Mouse (Mus musculus): ENCODE data around the gene Sun5. TPM values are rescaled to one million over a fixed set of nuclear protein-coding genes. Genes with fewer than 3 reads are reported as not detected.

The Sun5 gene
- polyA plus RNA-seq, 1 experiment from 2014 or later: not detected

DNA sequence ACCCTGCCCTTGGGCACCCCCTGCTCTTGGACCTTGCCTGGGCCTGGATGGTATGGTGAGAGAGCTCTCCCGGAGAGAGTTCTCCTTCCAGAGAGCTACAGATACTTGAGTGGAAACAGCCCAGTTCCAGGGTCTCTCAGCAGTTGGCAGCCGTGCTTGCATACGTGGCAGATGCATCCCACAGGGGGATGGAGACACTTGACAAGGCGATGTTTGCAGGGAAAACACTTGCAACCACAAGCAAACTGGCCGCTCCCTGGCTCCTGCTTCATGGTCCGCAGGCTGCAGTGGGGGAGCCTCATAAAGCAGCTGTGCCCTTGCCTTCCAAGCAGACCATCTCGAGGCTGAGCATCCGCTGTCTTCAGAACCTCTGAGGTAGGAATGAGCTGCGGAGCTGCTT, 3.9 kb upstream of the Sun5 start, which contains the start of gene Bpifb2:
Gene Bpifb2 (plus strand): TSS at position 301 of the 400 bp plus-strand sequence.
- ATAC-seq (replicated peaks; ENCODE audit: low FRiP score, low read depth) (no peak), DNase-seq (ENCODE audit: low spot score) (no peak)
- Histone ChIP-seq H3K4me2 (ENCODE audit: low read length) (no peak within 1 kb of the TSS), H3K27me3 (ENCODE audit: insufficient read depth, low read length) (no peaks in the 10 kb centered on the region), H3K36me3 (ENCODE audit: insufficient read depth, low read length) (no peaks in the 10 kb centered on the region), H3K9ac (ENCODE audit: low read depth, low read length) (no peak within 1 kb of the TSS), H3K9me3 (replicated peaks; ENCODE audit: low read length) (no peaks in the 10 kb centered on the region), H3K4me3 (replicated peaks; ENCODE audit: low read depth, low read length) (no peak within 1 kb of the TSS), H3K27ac (no peak within 1 kb of the TSS), H3K4me1 (replicated peaks; ENCODE audit: insufficient read depth, low read length) (no peaks in the 10 kb centered on the region)
- WGBS: 66% methylated on average over 9 of the region's 9 CpGs
- no peak for TF ChIP-seq CTCF (IDR thresholded peaks at IDR 0.05; ENCODE audit: low read depth)

DNA sequence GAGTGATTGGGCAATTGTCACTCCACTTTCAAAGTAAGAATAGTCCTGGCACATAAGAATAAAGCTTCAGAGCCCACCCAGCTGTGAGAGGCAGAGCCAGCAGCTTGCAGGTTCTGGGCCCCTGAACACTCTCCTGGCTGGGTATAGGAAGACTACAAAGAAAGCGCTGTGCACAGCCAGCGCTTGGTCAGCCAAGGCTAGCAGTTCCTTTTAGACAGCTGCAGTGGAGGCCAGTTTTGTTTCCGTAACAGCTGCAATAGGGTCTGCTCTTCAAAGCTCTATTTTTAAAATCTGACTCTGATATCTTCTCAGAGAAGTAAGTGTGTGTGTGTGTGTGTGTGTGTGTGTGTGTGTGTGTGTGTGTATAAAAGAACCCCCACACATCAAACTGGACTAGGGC, 8.9 kb downstream of the Sun5 start:
- DNase-seq (ENCODE audit: low spot score) (no peak), ATAC-seq (replicated peaks; ENCODE audit: low FRiP score, low read depth) (no peak)
- H3K4me3 ChIP-seq (replicated peaks; ENCODE audit: low read depth, low read length): no peak overlapping the region
- H3K36me3 ChIP-seq (ENCODE audit: insufficient read depth, low read length): no peaks in the 10 kb centered on the region
- TF ChIP-seq CTCF (IDR thresholded peaks at IDR 0.05; ENCODE audit: low read depth): no peak
- H3K27ac ChIP-seq: no peak overlapping the region
- no peak overlapping the region for H3K9ac ChIP-seq (ENCODE audit: low read depth, low read length)
- H3K27me3 ChIP-seq (ENCODE audit: insufficient read depth, low read length): no peaks in the 10 kb centered on the region
- H3K4me1 ChIP-seq (replicated peaks; ENCODE audit: insufficient read depth, low read length): no peaks in the 10 kb centered on the region
- WGBS: 85% methylated on average over 3 of the region's 3 CpGs
- no peak overlapping the region for H3K4me2 ChIP-seq (ENCODE audit: low read length)
- H3K9me3 ChIP-seq (replicated peaks; ENCODE audit: low read length): no peaks in the 10 kb centered on the region

DNA sequence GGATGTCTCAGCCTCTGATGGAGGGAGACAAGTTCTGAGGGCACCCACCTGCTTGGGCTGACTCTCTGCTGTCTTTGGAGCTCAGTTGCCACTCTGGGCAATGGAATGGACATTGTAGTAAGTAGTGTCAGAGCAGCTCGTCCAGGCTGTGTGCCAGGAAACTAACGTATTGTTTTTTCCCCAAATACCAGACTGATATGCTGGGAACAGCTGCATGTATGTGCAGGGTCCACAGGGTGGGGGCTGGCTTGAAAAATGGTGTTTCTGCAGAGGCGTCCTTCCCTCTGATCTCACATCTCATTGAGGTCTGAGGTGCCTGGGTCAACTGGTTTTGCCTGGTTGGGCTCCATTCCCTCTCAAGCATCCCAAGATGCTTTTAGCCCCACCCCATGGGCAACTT, 10.2 kb downstream of the Sun5 start:
- ATAC-seq (replicated peaks; ENCODE audit: low FRiP score, low read depth) (no peak), DNase-seq (ENCODE audit: low spot score) (no peak)
- Histone ChIP-seq H3K36me3 (ENCODE audit: insufficient read depth, low read length) (no peaks in the 10 kb centered on the region), H3K4me3 (replicated peaks; ENCODE audit: low read depth, low read length) (no peak overlapping the region), H3K9ac (ENCODE audit: low read depth, low read length) (no peak overlapping the region), H3K9me3 (replicated peaks; ENCODE audit: low read length) (no peaks in the 10 kb centered on the region), H3K27ac (no peak overlapping the region), H3K4me2 (ENCODE audit: low read length) (no peak overlapping the region), H3K4me1 (replicated peaks; ENCODE audit: insufficient read depth, low read length) (no peaks in the 10 kb centered on the region), H3K27me3 (ENCODE audit: insufficient read depth, low read length) (no peaks in the 10 kb centered on the region)
- TF ChIP-seq CTCF (IDR thresholded peaks at IDR 0.05; ENCODE audit: low read depth): no peak
- WGBS: 48% methylated on average over 3 of the region's 3 CpGs

DNA sequence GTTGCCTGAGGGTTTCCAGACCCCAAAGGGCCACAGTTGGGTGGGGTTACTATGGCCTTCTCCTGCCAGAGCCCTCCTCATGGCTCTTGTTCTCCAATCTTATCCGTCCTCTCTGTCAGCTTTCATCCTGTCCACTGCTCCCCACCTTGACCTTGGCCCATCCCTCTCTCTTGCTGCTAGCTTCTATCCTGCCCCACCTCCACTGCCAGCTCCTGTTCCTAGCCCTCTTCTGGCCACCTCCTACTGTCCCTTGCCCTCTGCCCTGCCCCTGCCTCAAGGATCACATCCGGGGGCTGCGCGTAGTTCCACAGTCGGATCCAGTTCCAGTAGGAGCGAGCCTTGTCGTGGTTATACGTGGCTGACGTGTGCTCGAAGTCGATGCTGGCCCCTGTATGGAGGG, 10.6 kb downstream of the Sun5 start:
- Histone ChIP-seq H3K27ac (no peak overlapping the region), H3K4me2 (ENCODE audit: low read length) (no peak overlapping the region), H3K4me1 (replicated peaks; ENCODE audit: insufficient read depth, low read length) (no peaks in the 10 kb centered on the region), H3K4me3 (replicated peaks; ENCODE audit: low read depth, low read length) (no peak overlapping the region), H3K27me3 (ENCODE audit: insufficient read depth, low read length) (no peaks in the 10 kb centered on the region), H3K9ac (ENCODE audit: low read depth, low read length) (no peak overlapping the region), H3K36me3 (ENCODE audit: insufficient read depth, low read length) (no peaks in the 10 kb centered on the region), H3K9me3 (replicated peaks; ENCODE audit: low read length) (no peaks in the 10 kb centered on the region)
- WGBS: 63% methylated on average over 11 of the region's 11 CpGs
- DNase-seq (ENCODE audit: low spot score) (no peak), ATAC-seq (replicated peaks; ENCODE audit: low FRiP score, low read depth) (no peak)
- TF ChIP-seq CTCF (IDR thresholded peaks at IDR 0.05; ENCODE audit: low read depth): no peak

DNA sequence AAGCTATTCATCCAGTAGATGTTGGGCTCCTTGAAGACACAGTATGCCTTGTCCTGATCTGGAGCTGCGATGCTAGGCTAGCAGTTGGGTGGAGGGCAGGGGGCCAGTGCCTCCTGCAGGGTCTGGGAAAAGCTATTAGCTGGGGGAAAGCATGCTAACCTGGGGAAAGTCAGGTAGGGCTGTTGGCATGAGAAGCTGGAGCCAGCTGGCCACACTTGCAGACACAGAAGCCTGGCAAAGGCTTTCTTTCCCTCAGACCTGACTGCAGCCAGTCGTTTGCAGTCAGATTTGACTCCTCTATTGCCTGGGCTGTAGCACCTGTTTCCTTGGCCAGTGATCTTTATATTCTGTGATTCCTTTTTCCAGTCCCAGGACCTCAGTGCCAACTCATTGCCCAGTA, 11.3 kb downstream of the Sun5 start:
- ATAC-seq (replicated peaks; ENCODE audit: low FRiP score, low read depth): no peak
- no peak for DNase-seq (ENCODE audit: low spot score)
- no peak for TF ChIP-seq CTCF (IDR thresholded peaks at IDR 0.05; ENCODE audit: low read depth)
- no peaks in the 10 kb centered on the region for H3K4me1 ChIP-seq (replicated peaks; ENCODE audit: insufficient read depth, low read length)
- no peak overlapping the region for H3K4me3 ChIP-seq (replicated peaks; ENCODE audit: low read depth, low read length)
- H3K36me3 ChIP-seq (ENCODE audit: insufficient read depth, low read length): no peaks in the 10 kb centered on the region
- no peak overlapping the region for H3K4me2 ChIP-seq (ENCODE audit: low read length)
- no peak overlapping the region for H3K27ac ChIP-seq
- H3K9ac ChIP-seq (ENCODE audit: low read depth, low read length): no peak overlapping the region
- H3K9me3 ChIP-seq (replicated peaks; ENCODE audit: low read length): no peaks in the 10 kb centered on the region
- H3K27me3 ChIP-seq (ENCODE audit: insufficient read depth, low read length): no peaks in the 10 kb centered on the region
- WGBS: 76% methylated on average over 2 of the region's 2 CpGs

DNA sequence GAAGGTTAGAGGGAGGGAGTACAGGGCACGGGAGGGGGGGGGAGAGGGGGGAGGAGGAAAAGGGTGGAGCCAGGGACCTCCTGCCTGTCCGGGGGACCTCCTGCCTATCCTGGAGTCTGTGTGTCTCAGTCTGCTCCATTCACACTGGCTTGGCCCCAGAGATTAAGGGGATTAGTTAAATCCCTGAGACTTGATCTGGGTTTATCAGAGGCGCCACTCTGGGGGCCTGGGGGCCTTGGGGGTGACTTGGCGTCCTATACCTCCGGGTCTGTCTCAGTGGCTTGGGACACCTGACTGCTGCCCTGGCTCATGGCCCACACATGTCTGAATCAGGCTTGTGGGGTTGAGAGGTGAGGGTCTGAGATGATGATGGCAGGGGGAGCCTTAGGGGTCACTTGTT, 17.3 kb downstream of the Sun5 start:
- no peak overlapping the region for H3K4me3 ChIP-seq (replicated peaks; ENCODE audit: low read depth, low read length)
- 31% methylated on average over 5 of the region's 5 CpGs for WGBS

DNA sequence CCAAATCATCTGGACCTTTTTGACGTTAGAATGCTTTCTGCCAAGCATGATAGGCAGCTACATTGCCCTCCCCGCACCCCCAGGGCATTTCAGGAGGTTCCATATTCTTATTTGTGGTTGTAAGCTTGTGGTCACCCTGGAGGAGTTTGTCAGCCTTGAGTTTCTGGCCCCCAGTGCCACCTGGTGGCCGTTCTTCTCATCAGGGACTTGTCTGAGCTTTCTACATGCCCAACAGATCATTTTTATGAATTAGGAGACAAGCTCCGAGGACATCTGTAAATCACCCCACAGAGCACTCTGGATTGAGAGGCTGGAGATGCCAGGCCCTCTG, 19.9 kb downstream of the Sun5 start:
- WGBS: 49% methylated on average over 4 of the region's 4 CpGs
- Histone ChIP-seq H3K27ac (no peak overlapping the region), H3K9me3 (replicated peaks; ENCODE audit: low read length) (no peaks in the 10 kb centered on the region), H3K4me1 (replicated peaks; ENCODE audit: insufficient read depth, low read length) (no peaks in the 10 kb centered on the region), H3K4me2 (ENCODE audit: low read length) (no peak overlapping the region), H3K27me3 (ENCODE audit: insufficient read depth, low read length) (no peaks in the 10 kb centered on the region), H3K36me3 (ENCODE audit: insufficient read depth, low read length) (no peaks in the 10 kb centered on the region), H3K9ac (ENCODE audit: low read depth, low read length) (no peak overlapping the region), H3K4me3 (replicated peaks; ENCODE audit: low read depth, low read length) (no peak overlapping the region)
- peak; percentile 62 for TF ChIP-seq CTCF (IDR thresholded peaks at IDR 0.05; ENCODE audit: low read depth)
- ATAC-seq (replicated peaks; ENCODE audit: low FRiP score, low read depth): no peak
- peak; percentile 68 for DNase-seq (ENCODE audit: low spot score)

More for the DNA sequence above, 17.3 kb downstream of the Sun5 start:
- H3K27ac ChIP-seq: no peak overlapping the region
- no peak for DNase-seq (ENCODE audit: low spot score)
- no peaks in the 10 kb centered on the region for H3K36me3 ChIP-seq (ENCODE audit: insufficient read depth, low read length)
- no peak overlapping the region for H3K4me2 ChIP-seq (ENCODE audit: low read length)
- no peaks in the 10 kb centered on the region for H3K9me3 ChIP-seq (replicated peaks; ENCODE audit: low read length)
- H3K27me3 ChIP-seq (ENCODE audit: insufficient read depth, low read length): no peaks in the 10 kb centered on the region
- TF ChIP-seq CTCF (IDR thresholded peaks at IDR 0.05; ENCODE audit: low read depth): no peak
- no peak for ATAC-seq (replicated peaks; ENCODE audit: low FRiP score, low read depth)
- H3K4me1 ChIP-seq (replicated peaks; ENCODE audit: insufficient read depth, low read length): no peaks in the 10 kb centered on the region
- H3K9ac ChIP-seq (ENCODE audit: low read depth, low read length): no peak overlapping the region
